In the genomic region with DNA sequence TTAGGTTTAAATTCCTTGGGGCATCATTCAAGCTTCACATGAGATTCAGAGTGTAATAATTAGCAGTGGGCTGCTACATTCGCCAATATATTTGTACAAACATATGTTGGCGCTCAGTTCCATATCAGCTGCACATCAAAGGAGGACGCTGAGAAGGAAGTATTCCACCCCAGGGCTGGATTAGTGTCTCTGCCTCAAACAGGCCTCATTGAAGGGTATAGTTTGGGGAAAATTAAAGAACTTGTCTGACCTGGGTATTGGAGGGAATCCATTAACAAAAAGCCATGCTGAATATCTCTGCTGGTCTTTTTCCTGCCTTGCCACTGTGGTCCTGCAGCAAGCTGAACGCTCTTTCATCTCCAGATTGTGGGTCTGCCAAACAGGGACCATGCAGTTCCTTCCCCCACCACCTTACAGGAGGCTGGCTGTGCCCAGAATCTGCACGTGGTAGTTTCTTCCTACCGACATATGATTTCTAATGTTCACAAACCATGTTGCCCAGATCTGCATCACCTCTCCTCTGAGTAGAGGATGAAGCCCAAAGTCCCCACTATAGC, we compare ENCODE assay signal across 18 mouse cellular contexts.
A peak's percentile ranks its signal among the peaks of the same experiment; 100 is the strongest.
DNase-seq lines count a peak whose midpoint lies in the region; ATAC-seq and TF ChIP-seq lines count a peak whose summit lies in the region.
"Had no signal": no experiment of that assay in that cellular context is flagged by ENCODE, and none has a peak within 500 bp of the region (broad histone marks: within the 10 kb centered on the region; RNA-seq: fewer than 3 reads in every experiment).

No protein-coding gene starts in this region.

- no peaks in the 10 kb centered on the region for H3K27me3 ChIP-seq in hindbrain, embryonic 11.5 days (ENCODE audit: control insufficient read depth, insufficient read depth, low read length)
- no peaks in the 10 kb centered on the region for H3K27me3 ChIP-seq in hindbrain, embryonic 14.5 days (ENCODE audit: control insufficient read depth, insufficient read depth, low read length)
- H3K27me3 ChIP-seq in forebrain, embryonic 13.5 days = no peaks in the 10 kb centered on the region
- H3K27me3 ChIP-seq in forebrain, postnatal 0 days (ENCODE audit: insufficient read depth, low read length) = no peaks in the 10 kb centered on the region
- no peaks in the 10 kb centered on the region for H3K27me3 ChIP-seq in midbrain, embryonic 16.5 days (ENCODE audit: control insufficient read depth, insufficient read depth, low read depth, low read length)
- H3K27me3 ChIP-seq: embryonic facial prominence, embryonic 15.5 days; heart, embryonic 13.5 days; megakaryocyte, embryonic 14.5 days had no signal

- peak; percentile 10 for DNase-seq in hindbrain, embryonic 11.5 days (ENCODE audit: low spot score)
- DNase-seq in hindbrain, embryonic 14.5 days (ENCODE audit: low spot score) = no peak
- peak; percentile 21 for DNase-seq in forebrain, postnatal 0 days
- DNase-seq in frontal cortex, postnatal 14 days (ENCODE audit: low spot score in 2 of 2) = no peak
- DNase-seq in gastrocnemius, postnatal 4 days (ENCODE audit: low spot score in 2 of 2) = no peak
- DNase-seq: cerebellum, adult 9-11 months; gastrocnemius, adult 2 months; kidney, adult 2 months; kidney, postnatal 10 days; lung, adult 18-20 months; lung, postnatal 14 days; right cerebral cortex, postnatal 25 days had no signal

- no peaks in the 10 kb centered on the region for H3K36me3 ChIP-seq in hindbrain, embryonic 11.5 days (ENCODE audit: control insufficient read depth, insufficient read depth, low read length)
- no peaks in the 10 kb centered on the region for H3K36me3 ChIP-seq in hindbrain, embryonic 14.5 days (replicated peaks; ENCODE audit: control insufficient read depth, insufficient read depth)
- H3K36me3 ChIP-seq in forebrain, embryonic 13.5 days (ENCODE audit: poor library complexity, severe bottlenecking) = no peaks in the 10 kb centered on the region
- no peaks in the 10 kb centered on the region for H3K36me3 ChIP-seq in forebrain, postnatal 0 days (ENCODE audit: insufficient read depth)
- no peaks in the 10 kb centered on the region for H3K36me3 ChIP-seq in midbrain, embryonic 16.5 days (ENCODE audit: control insufficient read depth, insufficient read depth, low read length)
- H3K36me3 ChIP-seq: embryonic facial prominence, embryonic 15.5 days; heart, embryonic 13.5 days had no signal

- no peak overlapping the region for H3K27ac ChIP-seq in hindbrain, embryonic 11.5 days (ENCODE audit: low read depth, low read length)
- no peak overlapping the region for H3K27ac ChIP-seq in hindbrain, embryonic 14.5 days
- no peak overlapping the region for H3K27ac ChIP-seq in forebrain, embryonic 13.5 days
- H3K27ac ChIP-seq in forebrain, postnatal 0 days (ENCODE audit: low read depth, low read length) = no peak overlapping the region
- H3K27ac ChIP-seq in midbrain, embryonic 16.5 days (ENCODE audit: low read length) = no peak overlapping the region
- H3K27ac ChIP-seq: embryonic facial prominence, embryonic 15.5 days; gastrocnemius, adult 2 months; heart, embryonic 13.5 days had no signal

- no peak overlapping the region for H3K9ac ChIP-seq in hindbrain, embryonic 11.5 days (ENCODE audit: low read depth, low read length)
- H3K9ac ChIP-seq in hindbrain, embryonic 14.5 days = no peak overlapping the region
- no peak overlapping the region for H3K9ac ChIP-seq in forebrain, embryonic 13.5 days
- no peak overlapping the region for H3K9ac ChIP-seq in forebrain, postnatal 0 days
- no peak overlapping the region for H3K9ac ChIP-seq in midbrain, embryonic 16.5 days (ENCODE audit: low read depth, low read length)
- H3K9ac ChIP-seq: embryonic facial prominence, embryonic 15.5 days; heart, embryonic 13.5 days had no signal

- no peak overlapping the region for H3K4me3 ChIP-seq in hindbrain, embryonic 11.5 days (ENCODE audit: low read depth, low read length)
- no peak overlapping the region for H3K4me3 ChIP-seq in hindbrain, embryonic 14.5 days (replicated peaks; ENCODE audit: low read length)
- H3K4me3 ChIP-seq in forebrain, embryonic 13.5 days = no peak overlapping the region
- no peak overlapping the region for H3K4me3 ChIP-seq in forebrain, postnatal 0 days (ENCODE audit: low read depth, low read length)
- H3K4me3 ChIP-seq in midbrain, embryonic 16.5 days (ENCODE audit: low read depth, low read length) = no peak overlapping the region
- H3K4me3 ChIP-seq: embryonic facial prominence, embryonic 15.5 days; gastrocnemius, adult 2 months; heart, embryonic 13.5 days; megakaryocyte, embryonic 14.5 days; myocyte had no signal

- 67% methylated on average over 6 of the region's 6 CpGs for WGBS in hindbrain, embryonic 11.5 days
- WGBS in hindbrain, embryonic 14.5 days = 57% methylated on average over 6 of the region's 6 CpGs
- WGBS in forebrain, embryonic 13.5 days = 34% methylated on average over 6 of the region's 6 CpGs
- 36% methylated on average over 6 of the region's 6 CpGs for WGBS in forebrain, postnatal 0 days
- 26% methylated on average over 6 of the region's 6 CpGs for WGBS in midbrain, embryonic 16.5 days

- ATAC-seq in hindbrain, embryonic 11.5 days (ENCODE audit: low FRiP score) = 0 out of 2 replicates have a peak, but pooled peaks have one; percentile 29
- no peak for ATAC-seq in hindbrain, embryonic 14.5 days (ENCODE audit: low FRiP score)
- ATAC-seq in forebrain, embryonic 13.5 days = 0 out of 2 replicates have a peak, but pooled peaks have one; percentile 62
- ATAC-seq in forebrain, postnatal 0 days = peak; percentile 69
- peak; percentile 67; the same call in 1 of the 2 replicates for ATAC-seq in midbrain, embryonic 16.5 days

- no peak for TF ChIP-seq CTCF in forebrain, postnatal 0 days (IDR thresholded peaks at IDR 0.05; ENCODE audit: low read depth)

- H3K4me1 ChIP-seq in hindbrain, embryonic 11.5 days (replicated peaks; ENCODE audit: control insufficient read depth, insufficient read depth, low read length) = no peaks in the 10 kb centered on the region
- H3K4me1 ChIP-seq in hindbrain, embryonic 14.5 days (replicated peaks; ENCODE audit: control insufficient read depth, insufficient read depth, low read length) = no peaks in the 10 kb centered on the region
- peaks cover 12% of the 10 kb centered on the region; the same call in 1 of the 2 replicates for H3K4me1 ChIP-seq in forebrain, embryonic 13.5 days
- no peaks in the 10 kb centered on the region; the same call in 1 of the 2 replicates for H3K4me1 ChIP-seq in forebrain, postnatal 0 days (ENCODE audit: insufficient read depth)
- 0 out of 2 replicates have a peak, but pooled peaks cover 4% of the 10 kb centered on the region for H3K4me1 ChIP-seq in midbrain, embryonic 16.5 days (ENCODE audit: control insufficient read depth, insufficient read depth, low read length)
- H3K4me1 ChIP-seq: embryonic facial prominence, embryonic 15.5 days; megakaryocyte, embryonic 14.5 days had no signal

- no peaks in the 10 kb centered on the region for H3K9me3 ChIP-seq in hindbrain, embryonic 11.5 days (ENCODE audit: control insufficient read depth, low read length)
- no peaks in the 10 kb centered on the region for H3K9me3 ChIP-seq in hindbrain, embryonic 14.5 days (ENCODE audit: control insufficient read depth, low read length)
- H3K9me3 ChIP-seq in forebrain, embryonic 13.5 days (replicated peaks) = no peaks in the 10 kb centered on the region
- no peaks in the 10 kb centered on the region for H3K9me3 ChIP-seq in forebrain, postnatal 0 days (ENCODE audit: low read length)
- H3K9me3 ChIP-seq in midbrain, embryonic 16.5 days (replicated peaks; ENCODE audit: control insufficient read depth, low read length, poor library complexity, severe bottlenecking) = no peaks in the 10 kb centered on the region
- H3K9me3 ChIP-seq: embryonic facial prominence, embryonic 15.5 days; heart, embryonic 13.5 days had no signal

- H3K4me2 ChIP-seq in hindbrain, embryonic 11.5 days (replicated peaks; ENCODE audit: low read depth, low read length) = no peak overlapping the region
- H3K4me2 ChIP-seq in hindbrain, embryonic 14.5 days (replicated peaks) = no peak overlapping the region
- no peak overlapping the region for H3K4me2 ChIP-seq in forebrain, embryonic 13.5 days
- no peak overlapping the region for H3K4me2 ChIP-seq in forebrain, postnatal 0 days (ENCODE audit: low read depth)
- H3K4me2 ChIP-seq in midbrain, embryonic 16.5 days (ENCODE audit: low read length) = peak overlapping the region; percentile 17; the same call in 1 of the 2 replicates
- H3K4me2 ChIP-seq: embryonic facial prominence, embryonic 15.5 days; heart, embryonic 13.5 days had no signal

Comparison
In these comparisons a context has a peak if more than half of its experiments do, and no peak if none do; other contexts are left out.
1. DNase-seq: peak in hindbrain, embryonic 11.5 days (single experiment) and forebrain, postnatal 0 days (single experiment); none in hindbrain, embryonic 14.5 days (single experiment), frontal cortex, postnatal 14 days (0 of 2) and gastrocnemius, postnatal 4 days (0 of 2).